Mouse (Mus musculus): ENCODE results near the gene Tcf12.

Gene Tcf12

GRCm38 (mm10) chr9:71806422-71806805 is 305.3 kb downstream of the Tcf12 start:
- in situ Hi-C loops (cut with MboI, MseI), result loop anchor here (5.0 kb wide), 1 partner anchor 159 kb away; no protein-coding TSS in a partner anchor

GRCm38 (mm10) chr9:71805646-71806421 is 305.8 kb downstream of the Tcf12 start:
- in situ Hi-C loops (cut with MboI, MseI), result loop anchor here (5.0 kb wide), 1 partner anchor 159 kb away; no protein-coding TSS in a partner anchor

- in situ Hi-C loops (cut with MboI, MseI), result no loop called here
Observed at GRCm38 (mm10) chr9:71804116-71804515, 307.6 kb downstream of the Tcf12 start.

- in situ Hi-C loops (cut with MboI, MseI), result no loop called here
Observed at GRCm38 (mm10) chr9:71803281-71803680, 308.4 kb downstream of the Tcf12 start.

- in situ Hi-C loops (cut with MboI, MseI), result no loop called here
Observed at GRCm38 (mm10) chr9:71799598-71799997, 312.1 kb downstream of the Tcf12 start.

GRCm38 (mm10) chr9:71798176-71798575 is 313.5 kb downstream of the Tcf12 start:
- in situ Hi-C loops (cut with MboI, MseI), result no loop called here
